Mouse (Mus musculus): ENCODE measurements around the gene Ret. TPM values are rescaled to one million over a fixed set of nuclear protein-coding genes. Genes with fewer than 3 reads are reported as not detected.

Gene Ret
- polyA plus RNA-seq (2015; fragmentation: Nextera tagmentation; extraction: Ambion mirVana): 3.7 and 4.2 TPM in 2 replicates

- Histone ChIP-seq H3K4me3 (replicated peaks) (peak within 1 kb of the TSS; percentile 67), H3K27me3 (peaks cover 70% of the 10 kb centered on the region), H3K4me1 (replicated peaks) (peaks cover 13% of the 10 kb centered on the region), H3K9me3 (no peaks in the 10 kb centered on the region), H3K36me3 (no peaks in the 10 kb centered on the region), H3K4me2 (replicated peaks) (peak within 1 kb of the TSS; percentile 98), H3K9ac (replicated peaks) (peak within 1 kb of the TSS; percentile 63), H3K27ac (no peak within 1 kb of the TSS)
- ATAC-seq: 0 out of 2 replicates have a peak, but pooled peaks have one; percentile 14
- under 1% methylated on average over 26 of the region's 26 CpGs for WGBS
These were observed at the start of gene Ret for GRCm38 (mm10) chr6:118197440-118197975. Gene Ret, minus strand, starts transcription at chr6:118197718.

GRCm38 (mm10) chr6:118247161-118247560, 49.6 kb upstream of the Ret start:
- no peak overlapping the region for H3K4me2 ChIP-seq (replicated peaks)
- no peak for ATAC-seq
- no peaks in the 10 kb centered on the region for H3K27me3 ChIP-seq
- H3K4me1 ChIP-seq (replicated peaks): no peaks in the 10 kb centered on the region
- H3K9ac ChIP-seq (replicated peaks): no peak overlapping the region
- WGBS: 84% methylated on average over 6 of the region's 6 CpGs
- no peaks in the 10 kb centered on the region for H3K36me3 ChIP-seq
- no peak overlapping the region for H3K27ac ChIP-seq
- no peaks in the 10 kb centered on the region for H3K9me3 ChIP-seq
- no peak overlapping the region for H3K4me3 ChIP-seq (replicated peaks)

GRCm38 (mm10) chr6:118244106-118244505, 46.6 kb upstream of the Ret start:
- Histone ChIP-seq H3K4me2 (replicated peaks) (no peak overlapping the region), H3K9ac (replicated peaks) (no peak overlapping the region), H3K27ac (no peak overlapping the region), H3K36me3 (no peaks in the 10 kb centered on the region), H3K4me1 (replicated peaks) (no peaks in the 10 kb centered on the region), H3K4me3 (replicated peaks) (no peak overlapping the region), H3K27me3 (no peaks in the 10 kb centered on the region), H3K9me3 (no peaks in the 10 kb centered on the region)
- WGBS: 83% methylated on average over 7 of the region's 7 CpGs
- ATAC-seq: no peak

- H3K4me1 ChIP-seq (replicated peaks): no peaks in the 10 kb centered on the region
- 88% methylated on average over 5 of the region's 5 CpGs for WGBS
These were observed 45.4 kb upstream of the Ret start for GRCm38 (mm10) chr6:118242941-118243340.

GRCm38 (mm10) chr6:118226072-118226471, 28.6 kb upstream of the Ret start:
- no peaks in the 10 kb centered on the region for H3K9me3 ChIP-seq
- H3K36me3 ChIP-seq: no peaks in the 10 kb centered on the region
- WGBS: 26% methylated on average over 3 of the region's 3 CpGs
- H3K27ac ChIP-seq: no peak overlapping the region
- H3K4me1 ChIP-seq (replicated peaks): no peaks in the 10 kb centered on the region; the same call in 1 of the 2 replicates
- no peak overlapping the region for H3K4me2 ChIP-seq (replicated peaks)
- H3K27me3 ChIP-seq: no peaks in the 10 kb centered on the region
- H3K4me3 ChIP-seq (replicated peaks): no peak overlapping the region
- peak; percentile 66; the same call in 1 of the 2 replicates for ATAC-seq
- H3K9ac ChIP-seq (replicated peaks): no peak overlapping the region

More at GRCm38 (mm10) chr6:118242941-118243340, 45.4 kb upstream of the Ret start:
- no peak overlapping the region for H3K4me2 ChIP-seq (replicated peaks)
- ATAC-seq: no peak
- H3K9me3 ChIP-seq: no peaks in the 10 kb centered on the region
- no peak overlapping the region for H3K27ac ChIP-seq
- no peak overlapping the region for H3K4me3 ChIP-seq (replicated peaks)
- no peaks in the 10 kb centered on the region for H3K36me3 ChIP-seq
- H3K27me3 ChIP-seq: no peaks in the 10 kb centered on the region
- H3K9ac ChIP-seq (replicated peaks): no peak overlapping the region

GRCm38 (mm10) chr6:118222471-118222870, 25.0 kb upstream of the Ret start:
- H3K4me2 ChIP-seq (replicated peaks): no peak overlapping the region
- no peak for ATAC-seq
- no peaks in the 10 kb centered on the region for H3K27me3 ChIP-seq
- H3K27ac ChIP-seq: no peak overlapping the region
- H3K4me3 ChIP-seq (replicated peaks): no peak overlapping the region
- no peaks in the 10 kb centered on the region for H3K9me3 ChIP-seq
- H3K36me3 ChIP-seq: no peaks in the 10 kb centered on the region
- no peaks in the 10 kb centered on the region; the same call in 1 of the 2 replicates for H3K4me1 ChIP-seq (replicated peaks)
- H3K9ac ChIP-seq (replicated peaks): no peak overlapping the region
- 80% methylated on average over 2 of the region's 2 CpGs for WGBS

- no peaks in the 10 kb centered on the region for H3K27me3 ChIP-seq
- 89% methylated on average over 8 of the region's 9 CpGs for WGBS
- H3K4me1 ChIP-seq (replicated peaks): no peaks in the 10 kb centered on the region
These were observed 18.2 kb upstream of the Ret start for GRCm38 (mm10) chr6:118215676-118216075.

GRCm38 (mm10) chr6:118208326-118208725, 10.8 kb upstream of the Ret start:
- Histone ChIP-seq H3K9ac (replicated peaks) (no peak overlapping the region), H3K4me2 (replicated peaks) (no peak overlapping the region), H3K4me3 (replicated peaks) (no peak overlapping the region), H3K27ac (no peak overlapping the region), H3K9me3 (no peaks in the 10 kb centered on the region), H3K27me3 (no peaks in the 10 kb centered on the region), H3K4me1 (replicated peaks) (peaks cover 6% of the 10 kb centered on the region), H3K36me3 (no peaks in the 10 kb centered on the region)
- no peak for ATAC-seq
- 91% methylated on average over 8 of the region's 8 CpGs for WGBS

More at GRCm38 (mm10) chr6:118215676-118216075, 18.2 kb upstream of the Ret start:
- Histone ChIP-seq H3K36me3 (no peaks in the 10 kb centered on the region), H3K9ac (replicated peaks) (no peak overlapping the region), H3K27ac (no peak overlapping the region), H3K4me3 (replicated peaks) (no peak overlapping the region), H3K4me2 (replicated peaks) (no peak overlapping the region), H3K9me3 (no peaks in the 10 kb centered on the region)
- ATAC-seq: no peak

- Histone ChIP-seq H3K9ac (replicated peaks) (no peak overlapping the region), H3K9me3 (no peaks in the 10 kb centered on the region), H3K4me3 (replicated peaks) (no peak overlapping the region), H3K27me3 (no peaks in the 10 kb centered on the region), H3K27ac (no peak overlapping the region), H3K36me3 (no peaks in the 10 kb centered on the region), H3K4me2 (replicated peaks) (no peak overlapping the region), H3K4me1 (replicated peaks) (peaks cover 6% of the 10 kb centered on the region)
- ATAC-seq: no peak
- 71% methylated on average over 6 of the region's 6 CpGs for WGBS
These were observed 8.9 kb upstream of the Ret start for GRCm38 (mm10) chr6:118206386-118206785.

GRCm38 (mm10) chr6:118205176-118205890, 7.8 kb upstream of the Ret start:
- 70% methylated on average over 7 of the region's 7 CpGs for WGBS
- Histone ChIP-seq H3K4me3 (replicated peaks) (no peak overlapping the region), H3K4me1 (replicated peaks) (peaks cover 6% of the 10 kb centered on the region), H3K4me2 (replicated peaks) (no peak overlapping the region), H3K27ac (no peak overlapping the region), H3K9ac (replicated peaks) (no peak overlapping the region), H3K36me3 (no peaks in the 10 kb centered on the region), H3K27me3 (no peaks in the 10 kb centered on the region), H3K9me3 (no peaks in the 10 kb centered on the region)
- ATAC-seq: no peak

- WGBS: 75% methylated on average over 1 of the region's 1 CpGs
- Histone ChIP-seq H3K9me3 (no peaks in the 10 kb centered on the region), H3K9ac (replicated peaks) (no peak overlapping the region), H3K4me1 (replicated peaks) (peaks cover 6% of the 10 kb centered on the region), H3K36me3 (no peaks in the 10 kb centered on the region), H3K27me3 (peaks cover 11% of the 10 kb centered on the region), H3K27ac (no peak overlapping the region), H3K4me3 (replicated peaks) (no peak overlapping the region), H3K4me2 (replicated peaks) (no peak overlapping the region)
- ATAC-seq: peak; percentile 27; the same call in 1 of the 2 replicates
These were observed 6.6 kb upstream of the Ret start for GRCm38 (mm10) chr6:118204112-118204511.

GRCm38 (mm10) chr6:118196751-118197439, 623 bp downstream of the Ret start:
- ATAC-seq: peak; percentile 79
- Histone ChIP-seq H3K4me3 (replicated peaks) (peak overlapping the region; percentile 67), H3K9me3 (no peaks in the 10 kb centered on the region), H3K9ac (replicated peaks) (peak overlapping the region; percentile 63), H3K36me3 (no peaks in the 10 kb centered on the region), H3K4me2 (replicated peaks) (peak overlapping the region; percentile 98), H3K4me1 (replicated peaks) (peaks cover 13% of the 10 kb centered on the region), H3K27me3 (peaks cover 73% of the 10 kb centered on the region), H3K27ac (no peak overlapping the region)
- WGBS: under 1% methylated on average over 81 of the region's 84 CpGs

Measured in midbrain, embryonic 13.5 days (tissue).